In the genomic region with DNA sequence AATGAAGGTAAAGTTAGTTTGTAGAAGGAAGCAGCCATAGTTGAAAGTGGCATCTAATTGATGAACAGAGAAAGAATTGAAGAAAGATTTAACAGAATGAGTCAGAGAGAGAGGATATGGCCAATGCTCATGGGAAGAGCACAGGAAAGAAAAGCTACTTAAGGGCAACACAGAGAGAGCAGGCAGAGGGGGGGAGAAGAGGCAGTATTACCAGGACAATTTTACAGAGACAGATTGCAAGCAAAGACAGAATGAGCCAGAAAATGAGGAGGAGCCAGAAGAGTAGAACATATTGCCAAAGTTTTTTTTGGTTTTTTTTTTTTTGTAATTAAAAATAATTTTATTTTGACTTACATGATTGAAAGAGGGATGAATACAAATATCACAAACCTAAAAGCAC, we compare ENCODE assay signal across 20 mouse cellular contexts.
"Had no signal": no experiment of that assay in that cellular context is flagged by ENCODE, and none has a peak within 500 bp of the region (broad histone marks: within the 10 kb centered on the region; RNA-seq: fewer than 3 reads in every experiment).

No protein-coding gene starts in this region.

- H3K27me3 ChIP-seq: lung, embryonic 15.5 days; megakaryocyte, embryonic 14.5 days; midbrain, embryonic 13.5 days; midbrain, embryonic 15.5 days; neural tube, embryonic 12.5 days had no signal

- ATAC-seq: liver, postnatal 0 days; lung, postnatal 0 days; midbrain, embryonic 13.5 days; midbrain, embryonic 15.5 days had no signal

- H3K4me3 ChIP-seq: lung, embryonic 15.5 days; megakaryocyte, embryonic 14.5 days; midbrain, embryonic 13.5 days; midbrain, embryonic 15.5 days; neural tube, embryonic 12.5 days had no signal

- H3K27ac ChIP-seq: lung, embryonic 15.5 days; macrophage; midbrain, embryonic 13.5 days; midbrain, embryonic 15.5 days; neural tube, embryonic 12.5 days had no signal

- DNase-seq: liver, postnatal 0 days; lung, adult 2 months; lung, postnatal 14 days; lung, postnatal 36 days; retina, postnatal 1 day; right cerebral cortex, adult 18-20 months; right cerebral cortex, postnatal 25 days; right cerebral cortex, postnatal 4 days; spleen, adult 18-20 months; thymus, adult 18-20 months; thymus, postnatal 14 days; thymus, postnatal 36 days had no signal

- H3K36me3 ChIP-seq: lung, embryonic 15.5 days; midbrain, embryonic 13.5 days; midbrain, embryonic 15.5 days; neural tube, embryonic 12.5 days had no signal

- H3K9ac ChIP-seq: liver, postnatal 0 days; lung, embryonic 15.5 days; midbrain, embryonic 13.5 days; midbrain, embryonic 15.5 days; neural tube, embryonic 12.5 days had no signal

- H3K4me1 ChIP-seq: lung, embryonic 15.5 days; megakaryocyte, embryonic 14.5 days; midbrain, embryonic 13.5 days; midbrain, embryonic 15.5 days; neural tube, embryonic 12.5 days had no signal

- H3K4me2 ChIP-seq: lung, embryonic 15.5 days; midbrain, embryonic 11.5 days; midbrain, embryonic 13.5 days; midbrain, embryonic 15.5 days; neural tube, embryonic 12.5 days had no signal

- H3K9me3 ChIP-seq: lung, embryonic 15.5 days; megakaryocyte, embryonic 14.5 days; midbrain, embryonic 13.5 days; midbrain, embryonic 15.5 days; neural tube, embryonic 12.5 days had no signal
